Mouse (Mus musculus) skeletal muscle tissue, adult 2 months (tissue): ENCODE results near the gene Gm5767.

ENCODE experiments used
- DNase-seq: peaks from one replicate; pipeline ENCODE4 v3.0.0-alpha.2; 2012; ENCODE audit warnings: low read depth, low spot score

Gene Gm5767

DNA sequence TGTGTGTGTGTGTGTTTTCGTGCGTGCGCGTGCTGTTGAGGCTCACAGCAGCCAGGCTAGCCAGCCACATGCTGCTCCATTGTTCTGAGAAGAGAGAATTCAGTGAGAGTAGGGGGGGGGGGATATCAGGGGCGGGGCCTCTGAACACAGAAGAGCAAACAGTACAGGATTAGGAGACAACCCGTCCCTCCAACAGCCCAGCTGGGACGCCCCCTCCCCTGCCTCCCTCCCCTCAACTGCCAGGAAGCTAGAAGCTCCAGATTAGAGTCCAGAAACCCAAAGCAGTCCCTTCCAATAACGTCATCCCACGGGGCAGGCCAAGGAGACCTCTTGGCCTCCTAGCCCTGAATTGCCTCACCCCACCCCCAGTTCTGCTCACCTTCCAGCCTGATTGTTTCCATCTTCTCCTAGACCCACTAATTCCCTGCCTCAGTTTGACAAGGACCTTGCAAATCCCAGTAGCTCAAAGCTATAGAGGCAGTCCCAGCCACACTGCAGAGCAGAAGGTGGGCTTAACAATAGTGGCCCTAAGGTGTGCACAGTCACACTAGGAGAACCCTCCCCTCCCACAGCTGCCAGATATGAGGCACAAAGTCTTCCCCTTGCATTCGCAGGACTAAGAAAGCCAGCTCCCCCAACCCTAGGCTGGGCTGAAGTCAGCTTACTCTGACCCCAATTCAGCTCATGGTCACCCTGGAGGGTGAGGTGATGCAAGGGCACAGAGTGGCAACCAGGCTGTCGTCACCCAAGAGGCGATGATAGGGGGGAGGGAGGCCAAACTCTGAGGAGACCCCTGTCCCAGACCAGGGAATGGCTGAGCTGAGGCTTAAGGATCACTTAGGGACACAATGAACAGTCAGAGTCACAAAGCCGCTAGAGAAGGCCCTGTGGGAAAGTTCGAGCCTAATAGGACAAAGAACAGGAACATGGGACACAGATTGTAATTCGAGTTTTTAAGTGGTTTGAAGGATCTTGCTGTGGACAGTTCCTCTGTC lies 10.2 kb upstream of the Gm5767 start:
- DNase-seq: no peak

DNA sequence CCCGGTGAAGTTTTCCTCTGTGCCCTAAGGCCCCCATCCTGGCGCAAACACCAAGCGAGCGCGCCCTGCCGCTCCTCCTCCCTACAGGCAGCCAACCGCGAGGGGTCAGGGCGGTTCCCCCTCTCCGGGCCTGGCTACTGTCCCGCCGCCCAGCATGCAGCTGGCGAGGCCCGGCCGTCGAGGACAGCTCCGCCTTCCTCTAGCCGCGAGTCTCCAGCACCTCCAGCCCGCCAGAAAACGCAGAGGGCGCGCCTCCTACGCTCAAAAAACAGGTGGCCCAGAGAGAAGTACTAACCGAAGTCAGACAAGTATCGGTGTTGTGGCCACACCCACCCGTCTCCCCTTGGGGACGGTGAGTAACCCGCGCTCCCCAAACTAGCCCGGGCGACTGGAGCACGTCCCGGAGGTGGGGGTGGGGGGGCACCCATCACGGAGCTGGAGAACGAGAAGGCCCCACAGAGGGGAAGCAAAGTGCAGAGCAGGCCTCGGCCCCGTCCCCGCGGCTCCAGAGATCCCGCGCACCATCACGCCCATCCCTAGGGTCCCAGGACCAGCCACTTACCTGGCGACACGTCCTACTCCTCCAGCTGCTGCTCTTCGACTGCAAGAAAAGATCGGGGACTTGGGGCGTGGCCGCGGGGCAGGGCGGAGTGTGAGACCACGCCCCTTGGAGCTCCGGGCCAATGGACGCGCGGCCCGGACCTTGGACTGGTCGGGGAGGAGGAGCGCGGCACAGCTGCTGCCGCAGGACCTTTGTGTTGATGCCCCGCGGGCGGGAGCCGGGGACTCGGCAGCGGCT lies 8.8 kb upstream of the Gm5767 start, which contains the start of gene Carhsp1:
Carhsp1 (minus strand) TSS at position 605 of the 799 bp plus-strand sequence.
- DNase-seq: peak; percentile 90

DNA sequence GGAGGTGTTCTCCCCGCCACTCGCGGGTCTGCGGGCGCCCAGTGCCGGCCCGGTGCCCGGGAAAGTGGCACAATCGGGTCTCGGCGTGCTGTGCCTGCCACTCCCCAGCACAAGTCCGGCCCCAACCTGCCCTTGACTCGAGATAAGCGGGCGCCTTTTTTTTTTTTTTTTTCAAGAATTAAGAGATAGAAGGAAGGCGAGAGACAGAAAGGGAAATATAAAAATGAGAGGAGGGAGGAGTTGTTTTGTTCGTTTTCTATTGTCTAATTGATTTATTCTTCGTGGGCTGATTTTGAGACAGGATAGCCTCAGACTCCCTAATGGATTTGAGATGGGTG lies 8.3 kb upstream of the Gm5767 start:
- no peak for DNase-seq

- DNase-seq: no peak
Measured at GRCm38 (mm10) chr16:8672811-8673210, 7.8 kb upstream of the Gm5767 start.

- no peak for DNase-seq
Measured at GRCm38 (mm10) chr16:8673343-8673742, 7.2 kb upstream of the Gm5767 start.

DNA sequence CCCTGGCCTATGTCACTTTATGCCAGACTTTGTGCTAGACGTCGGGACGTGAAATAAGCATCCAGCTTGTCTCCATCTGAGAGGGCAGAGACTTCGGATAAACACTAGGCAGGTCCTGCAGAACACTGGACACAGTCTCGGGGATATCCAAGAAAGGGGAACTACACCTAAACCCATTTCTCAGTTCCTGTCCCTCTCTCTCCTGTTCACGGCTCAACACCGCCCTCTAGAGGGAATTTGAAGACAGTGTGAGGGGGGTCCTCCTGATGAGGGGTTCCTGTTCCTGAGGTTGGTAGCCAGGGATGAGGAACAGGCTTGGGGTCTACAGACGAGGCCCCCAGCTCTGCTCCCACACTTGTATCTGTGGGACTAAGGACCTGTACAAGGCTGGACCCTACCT lies 6.4 kb upstream of the Gm5767 start:
- DNase-seq: no peak

DNA sequence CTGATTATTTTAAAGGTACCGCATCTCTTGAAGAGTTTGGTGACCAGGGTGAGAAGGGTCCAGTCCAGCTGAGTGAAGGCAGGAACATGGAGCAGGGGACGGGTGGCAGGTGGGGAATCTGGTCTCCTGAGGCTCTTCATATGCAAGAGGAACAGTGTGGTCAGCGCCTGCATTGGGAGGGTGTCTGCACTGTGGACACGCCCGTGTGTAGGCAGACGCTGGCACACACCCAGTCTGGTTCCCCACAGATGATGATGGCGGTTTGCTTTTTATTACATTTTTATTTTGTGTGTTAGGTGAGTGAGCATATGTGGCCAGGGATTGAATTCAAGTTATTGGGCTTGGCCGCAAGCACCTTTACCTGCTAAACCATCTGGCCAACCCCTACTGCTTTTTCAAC lies 5.0 kb upstream of the Gm5767 start:
- DNase-seq: no peak

- no peak for DNase-seq
Measured at GRCm38 (mm10) chr16:8676228-8676627, 4.3 kb upstream of the Gm5767 start.

DNA sequence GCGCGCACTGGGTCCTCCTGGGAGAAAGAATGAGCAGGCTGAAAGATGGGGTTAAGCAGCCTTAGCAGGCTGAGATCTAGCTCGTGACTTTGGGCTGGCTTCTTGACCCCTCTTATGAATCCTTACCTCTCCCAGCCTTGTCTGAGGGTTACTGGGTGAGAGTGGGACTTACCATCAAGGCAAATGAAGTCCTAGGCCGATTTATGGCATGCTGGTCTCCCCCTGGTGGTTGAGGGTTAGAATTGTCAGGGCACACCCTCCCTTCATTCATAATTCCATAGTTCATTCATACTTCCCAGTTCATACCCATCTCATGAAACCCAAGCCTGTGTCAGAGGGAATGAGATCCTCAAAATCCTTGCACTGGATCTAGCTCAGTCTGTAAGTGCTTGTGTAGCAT lies 3.8 kb upstream of the Gm5767 start:
- DNase-seq: no peak

- no peak for DNase-seq
Measured at GRCm38 (mm10) chr16:8678035-8678434, 2.5 kb upstream of the Gm5767 start.

DNA sequence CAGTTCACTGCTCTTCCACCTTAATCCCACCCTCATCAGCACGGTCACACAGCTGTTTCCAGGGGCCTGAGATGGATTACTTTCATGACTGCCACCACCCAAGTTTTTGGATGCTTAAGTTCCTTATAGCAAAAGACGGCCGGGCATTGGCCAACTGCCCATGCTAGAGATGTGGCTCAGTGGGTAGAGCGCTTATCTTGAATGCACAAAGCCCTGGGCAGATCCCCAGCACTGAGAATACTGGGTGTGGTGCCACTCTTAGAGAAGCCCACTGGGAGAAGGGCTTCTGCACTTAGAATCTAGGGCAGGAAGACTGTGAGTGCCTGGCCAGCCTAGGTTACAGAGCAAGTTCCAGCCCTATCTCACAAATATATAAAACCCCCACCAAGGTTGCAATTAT lies 1.9 kb upstream of the Gm5767 start:
- no peak for DNase-seq

DNA sequence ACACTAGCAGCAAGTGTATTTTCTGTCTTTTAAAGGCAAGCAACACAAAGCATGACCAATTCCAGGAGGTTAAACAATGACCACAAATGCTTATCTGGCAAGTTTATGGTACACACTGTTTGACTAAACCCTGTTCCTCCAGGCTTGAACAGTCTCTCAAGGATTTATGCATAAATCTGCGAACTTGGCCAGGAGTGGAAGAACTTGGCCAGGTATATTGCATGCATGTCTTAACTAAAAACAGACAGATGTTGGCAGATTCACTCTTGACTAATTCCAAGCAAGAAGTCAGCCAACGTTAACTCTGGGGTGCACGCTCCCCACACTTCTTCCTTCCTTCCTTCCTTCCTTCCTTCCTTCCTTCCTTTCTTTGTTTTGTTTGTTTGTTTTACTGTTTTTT lies 790 bp upstream of the Gm5767 start:
- no peak for DNase-seq

DNA sequence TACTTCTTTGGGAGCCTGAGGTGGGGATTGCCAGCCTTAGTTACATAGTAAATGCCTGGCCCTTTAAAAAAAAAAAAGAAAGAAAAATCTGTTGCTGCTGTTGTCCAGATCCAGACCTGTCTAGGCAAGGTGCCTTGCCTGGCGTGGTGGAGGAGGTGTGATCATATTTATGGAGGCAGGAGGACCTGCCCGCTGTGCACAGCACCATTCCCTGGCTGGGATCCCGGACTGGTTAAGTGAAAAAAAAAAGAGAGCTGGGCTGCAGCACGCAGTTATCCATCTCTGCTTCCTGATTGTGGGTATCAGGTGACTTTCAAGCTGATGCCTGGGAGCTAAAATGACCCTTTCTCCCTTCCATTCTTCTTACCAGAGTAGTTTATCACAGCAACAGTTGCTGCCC lies 4.5 kb downstream of the Gm5767 start:
- DNase-seq: no peak

- peak; percentile 74 for DNase-seq
Measured at GRCm38 (mm10) chr16:8686121-8686870, 5.7 kb downstream of the Gm5767 start.

- peak; percentile 44 for DNase-seq
Measured at GRCm38 (mm10) chr16:8686871-8687535, 6.4 kb downstream of the Gm5767 start.

GRCm38 (mm10) chr16:8687559-8688112 lies 7.1 kb downstream of the Gm5767 start:
- no peak for DNase-seq

DNA sequence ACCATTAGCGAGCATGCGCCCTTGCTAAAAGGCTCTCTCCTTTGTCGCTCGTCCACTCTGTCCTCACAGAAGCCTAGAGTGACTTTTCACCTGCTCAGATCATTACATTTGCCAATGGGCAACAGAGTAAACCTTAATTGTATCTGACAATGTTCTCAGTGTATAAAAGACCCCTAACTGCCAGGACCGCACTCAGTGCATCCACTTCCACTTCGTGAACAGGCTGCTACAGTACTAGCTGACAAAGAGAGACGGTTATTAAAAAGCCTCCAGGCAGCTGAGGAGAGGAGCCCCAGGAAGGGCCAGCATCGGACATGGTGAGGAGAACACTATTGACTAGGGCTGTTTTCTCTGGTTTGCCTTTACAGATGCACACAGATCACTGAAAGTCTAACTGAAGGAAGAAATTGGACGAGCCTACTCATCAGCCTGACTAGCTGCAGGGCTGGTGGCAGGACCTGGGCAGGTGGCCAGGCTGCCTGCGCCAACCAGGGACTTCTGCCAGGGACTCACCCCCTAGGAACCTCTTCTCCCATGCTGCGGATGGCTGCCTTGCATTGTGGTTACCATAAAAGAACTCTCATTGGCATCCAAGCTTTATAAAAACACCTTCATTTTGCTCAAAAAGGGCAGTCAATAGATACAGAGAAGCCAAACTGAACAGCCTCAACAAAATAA lies 9.5 kb downstream of the Gm5767 start:
- DNase-seq: no peak

DNA sequence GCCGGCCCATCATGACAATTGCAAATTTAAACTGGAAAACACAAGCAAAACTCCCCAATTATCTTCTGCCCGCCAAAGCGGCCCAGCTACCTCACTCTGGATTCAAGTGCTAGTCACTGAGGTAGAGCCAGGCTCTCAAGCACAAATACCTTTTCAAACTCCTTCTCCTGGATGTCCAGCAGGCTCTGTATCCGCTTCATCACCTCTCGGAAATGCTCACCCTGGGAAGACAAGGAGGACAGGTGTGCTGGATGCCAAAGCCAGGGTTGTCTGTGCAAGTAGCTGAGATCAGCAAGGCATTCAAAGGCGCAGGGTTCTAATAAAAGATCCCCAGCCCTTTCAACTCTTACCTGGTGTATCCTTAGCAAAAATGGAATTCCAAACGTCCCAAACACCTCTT lies 10.6 kb downstream of the Gm5767 start:
- DNase-seq: no peak

DNA sequence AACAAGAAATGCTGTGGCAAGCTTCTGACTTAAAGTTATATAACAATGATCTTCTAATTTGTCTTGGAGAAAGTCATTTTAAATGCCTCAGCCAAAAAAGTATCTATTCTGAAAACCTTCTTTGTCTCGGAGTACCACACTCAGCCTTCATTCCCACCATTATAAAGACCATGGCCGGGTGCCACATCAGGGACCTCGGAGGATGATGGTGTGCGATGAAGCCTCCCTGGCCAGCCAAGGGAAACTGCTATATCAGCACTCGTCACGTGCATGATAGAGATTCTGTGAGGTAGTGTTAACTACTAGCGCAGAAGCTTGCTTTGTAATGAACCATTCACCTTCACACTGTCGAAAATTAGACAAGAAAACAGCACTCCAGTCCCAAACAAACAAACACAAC lies 19.0 kb downstream of the Gm5767 start:
- DNase-seq: no peak

DNA sequence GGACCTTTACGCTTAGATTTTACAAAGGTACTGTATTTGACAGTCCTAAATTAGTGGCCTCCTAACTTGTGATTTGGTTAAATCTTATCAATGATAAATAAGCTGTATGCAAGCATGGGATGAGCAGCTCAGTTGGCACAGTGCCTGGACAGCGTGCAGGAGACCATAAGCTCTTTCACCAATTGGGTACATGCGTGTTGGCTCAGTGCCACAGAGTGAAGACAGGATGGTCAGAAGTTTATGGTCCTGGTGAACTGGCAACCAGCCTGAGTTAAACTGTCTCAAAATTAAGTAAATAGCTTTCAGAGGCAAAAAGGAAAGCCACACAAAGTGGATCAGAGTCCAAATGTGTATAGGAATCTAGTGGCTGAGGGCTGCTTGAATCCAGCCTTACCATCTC lies 20.0 kb downstream of the Gm5767 start:
- no peak for DNase-seq

DNA sequence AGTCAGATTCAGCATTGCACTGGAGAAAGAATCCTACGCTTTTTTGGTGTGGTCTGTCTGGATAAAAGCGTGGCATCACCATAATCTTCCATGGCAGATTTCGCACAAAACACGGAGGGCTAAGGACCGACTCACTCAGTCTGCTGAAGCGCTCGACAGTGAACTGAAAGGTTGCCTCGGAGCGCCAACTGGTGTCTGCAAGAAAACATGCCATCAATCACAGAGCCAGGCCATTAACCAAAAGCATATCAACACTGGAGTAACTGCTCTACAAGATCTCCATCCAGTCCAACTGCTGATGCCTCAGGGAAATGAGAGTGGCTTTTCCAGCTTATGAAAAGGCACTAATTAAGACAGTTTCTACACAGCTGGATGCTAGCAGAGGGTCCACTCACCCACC lies 31.4 kb downstream of the Gm5767 start:
- peak; percentile 44 for DNase-seq
